Mouse (Mus musculus) bone marrow, adult 2 months (tissue): ENCODE results near the gene Rbm18. TPM values are rescaled to one million over a fixed set of nuclear protein-coding genes. Genes with fewer than 3 reads are reported as not detected.
A peak's percentile ranks its signal among the peaks of the same experiment; 100 is the strongest.
"Not testable (repeated sequence)": the region's sequence is repeated elsewhere in the genome, so short reads cannot be mapped to it uniquely, and the experiment has no call there.

ENCODE experiments used
- H3K27ac ChIP-seq: fragments of 200-500 bp; 2 replicates; pipeline ENCODE4 v1.5.1; 2012; ENCODE audit warnings: low read depth, mild to moderate bottlenecking, control low read depth, inconsistent platforms, low read length; ENCODE audit not compliant: control insufficient read depth, poor library complexity, insufficient read depth
- H3K4me1 ChIP-seq: fragments of 200-500 bp; 2 replicates; pipeline ENCODE4 v1.6.1; 2011; ENCODE audit warnings: low read length; ENCODE audit not compliant: control insufficient read depth, insufficient read depth
- H3K4me3 ChIP-seq: fragments of 200-500 bp; replicated peaks from 2 replicates; pipeline ENCODE3; 2011; ENCODE audit warnings: mild to moderate bottlenecking, low read depth, low read length, control low read depth; ENCODE audit not compliant: control insufficient read depth
- CTCF ChIP-seq: fragments of 200-500 bp; IDR thresholded peaks from 2 replicates; pipeline ENCODE4 v1.5.1; 2011; ENCODE audit warnings: low read length, control low read depth; ENCODE audit not compliant: control insufficient read depth, insufficient read depth
- POLR2A ChIP-seq: fragments of 200-500 bp; IDR thresholded peaks from 2 replicates; pipeline ENCODE4 v1.6.1; 2011; ENCODE audit warnings: low read depth, mild to moderate bottlenecking, control low read depth, low read length, borderline replicate concordance; ENCODE audit not compliant: control insufficient read depth
- WGBS: fragments of 180-500 bp; shearing (Covaris S2); methylation state at CpG from one replicate; pipeline ENCODE4 v1.1.7; 2018; 5-methylcytosine and 5-hydroxymethylcytosine counted together
- polyA plus RNA-seq: library from polyadenylated mRNA; stranded (reverse); fragments of >200 nt; gene quantifications from 2 replicates; pipeline ENCODE4 v1.2.4, GENCODE M21; 2011; ENCODE audit warnings: low replicate concordance; ENCODE audit not compliant: missing spikeins, insufficient read depth, insufficient read length

Gene Rbm18
- polyA plus RNA-seq, 1 experiment: 12.7 TPM

DNA sequence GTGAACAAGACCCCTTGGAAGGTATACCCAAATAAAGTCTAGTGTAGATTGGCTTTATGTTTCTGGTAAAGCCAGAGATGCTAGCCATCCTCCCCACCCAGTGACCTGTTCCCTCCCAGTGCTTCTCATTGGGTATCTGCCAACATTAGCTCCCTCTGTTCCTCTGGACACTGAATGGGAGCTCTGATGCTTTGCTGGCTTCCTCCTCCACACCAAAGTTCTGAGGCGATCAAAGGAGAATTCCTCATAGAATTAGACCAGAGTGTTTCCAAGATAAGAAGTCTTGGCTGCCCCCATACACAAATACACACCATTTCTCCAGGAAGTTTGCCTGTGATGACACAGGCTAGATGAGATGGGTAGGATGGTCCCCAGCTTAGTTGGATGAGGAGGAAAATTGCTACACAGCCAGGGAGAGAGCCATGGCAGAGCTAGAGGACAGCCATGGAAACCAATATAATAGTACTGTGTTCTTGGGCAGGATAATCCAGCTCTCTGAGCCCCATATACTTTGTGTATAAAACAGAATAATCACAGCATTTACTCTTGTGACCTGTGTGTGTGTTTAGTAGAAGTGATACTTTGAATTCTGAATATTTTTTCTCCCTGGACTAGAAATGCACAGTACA is 31.5 kb upstream of the Rbm18 start:
- Histone ChIP-seq H3K4me3 (no peak overlapping the region), H3K4me1 (no peaks in the 10 kb centered on the region), H3K27ac (no peak overlapping the region)
- TF ChIP-seq CTCF: no peak
- TF ChIP-seq POLR2A: no peak
- 95% methylated on average over 1 of the region's 1 CpGs for WGBS

DNA sequence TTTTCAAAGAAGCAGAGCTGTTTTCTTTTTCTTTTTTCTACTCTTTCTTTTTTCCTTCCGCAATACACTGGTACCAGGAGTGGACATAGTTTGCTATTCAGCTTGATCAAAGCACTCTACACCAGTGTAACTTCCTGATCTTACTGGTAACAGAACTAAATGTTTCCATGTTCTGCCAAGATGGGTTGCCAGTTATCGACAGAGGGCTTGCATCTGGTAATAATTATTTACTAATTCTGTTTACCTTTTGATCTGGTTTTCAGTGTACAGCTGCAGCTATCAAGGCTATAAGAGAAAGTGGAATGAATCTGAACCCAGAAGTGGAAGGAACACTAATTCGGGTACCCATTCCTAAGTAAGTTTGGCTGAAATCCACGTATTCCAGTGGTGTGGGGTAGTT is 22.8 kb upstream of the Rbm18 start:
- TF ChIP-seq CTCF: no peak
- TF ChIP-seq POLR2A: no peak
- H3K4me1 ChIP-seq: no peaks in the 10 kb centered on the region
- H3K27ac ChIP-seq: no peak overlapping the region
- 83% methylated on average over 4 of the region's 4 CpGs for WGBS
- no peak overlapping the region for H3K4me3 ChIP-seq

- H3K4me3 ChIP-seq: no peak overlapping the region
- no peak for TF ChIP-seq CTCF
- no peak for TF ChIP-seq POLR2A
- H3K27ac ChIP-seq: no peak overlapping the region
- no peaks in the 10 kb centered on the region for H3K4me1 ChIP-seq
- WGBS: 92% methylated on average over 1 of the region's 1 CpGs
These were observed 20.9 kb upstream of the Rbm18 start for GRCm38 (mm10) chr2:36157461-36157860.

GRCm38 (mm10) chr2:36152401-36152800 is 15.8 kb upstream of the Rbm18 start:
- 91% methylated on average over 4 of the region's 4 CpGs for WGBS
- H3K4me1 ChIP-seq, H3K27ac ChIP-seq, H3K4me3 ChIP-seq: not testable (repeated sequence)

GRCm38 (mm10) chr2:36148876-36149365 is 12.3 kb upstream of the Rbm18 start:
- no peaks in the 10 kb centered on the region for H3K4me1 ChIP-seq
- H3K27ac ChIP-seq: no peak overlapping the region
- 91% methylated on average over 7 of the region's 7 CpGs for WGBS
- no peak for TF ChIP-seq CTCF
- no peak for TF ChIP-seq POLR2A
- no peak overlapping the region for H3K4me3 ChIP-seq

DNA sequence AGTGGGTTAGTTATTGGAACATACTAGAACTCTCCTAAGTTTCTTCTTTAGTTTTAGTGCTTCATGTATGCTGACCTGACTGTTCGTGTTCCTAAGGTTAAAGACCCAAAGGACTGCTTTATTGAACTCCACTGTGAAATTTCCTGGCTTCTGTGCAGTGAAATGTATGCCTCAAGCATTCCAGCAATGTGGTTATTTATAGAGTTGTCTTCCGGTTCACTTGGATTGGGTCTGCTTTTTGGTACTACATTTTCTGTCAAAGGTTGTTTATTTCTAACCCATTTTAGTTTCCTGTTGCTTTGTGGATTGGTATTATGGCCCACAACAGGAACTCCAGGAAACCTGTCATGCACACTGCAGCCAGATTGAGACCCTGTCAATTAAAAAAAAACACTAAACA is 2.5 kb upstream of the Rbm18 start:
- no peaks in the 10 kb centered on the region; the same call in 1 of the 2 replicates for H3K4me1 ChIP-seq
- WGBS: 66% methylated on average over 2 of the region's 2 CpGs
- no peak overlapping the region for H3K27ac ChIP-seq
- no peak for TF ChIP-seq CTCF
- no peak for TF ChIP-seq POLR2A
- no peak overlapping the region for H3K4me3 ChIP-seq

DNA sequence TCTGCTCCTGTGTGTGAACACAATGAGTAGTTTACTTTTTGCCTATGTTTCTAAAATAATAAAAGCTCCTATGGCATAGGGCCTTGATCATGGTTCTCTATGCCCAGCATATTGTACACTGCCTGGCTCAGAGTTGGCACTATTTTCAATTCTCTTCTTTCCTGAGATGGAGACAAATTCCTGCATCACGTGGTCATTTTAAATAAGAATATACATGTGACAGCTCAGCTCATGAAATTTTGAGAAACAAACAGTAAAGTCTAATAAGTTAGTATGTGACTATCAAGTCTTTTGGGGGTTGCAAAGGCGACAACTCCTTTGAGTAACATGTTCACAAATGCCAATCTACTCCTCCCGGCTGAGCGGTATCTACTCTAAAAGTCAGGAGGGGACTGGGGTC is 686 bp downstream of the Rbm18 start:
- Histone ChIP-seq H3K4me3 (peak overlapping the region; percentile 98), H3K27ac (peak overlapping the region; percentile 59), H3K4me1 (no peaks in the 10 kb centered on the region; the same call in 1 of the 2 replicates)
- TF ChIP-seq CTCF (no peak), POLR2A (no peak)
- WGBS: 1% methylated on average over 4 of the region's 4 CpGs

- WGBS: 84% methylated on average over 3 of the region's 3 CpGs
- Histone ChIP-seq H3K27ac (no peak overlapping the region), H3K4me1 (peaks cover 2% of the 10 kb centered on the region), H3K4me3 (no peak overlapping the region)
- no peak for TF ChIP-seq POLR2A
- no peak for TF ChIP-seq CTCF
These were observed 7.5 kb downstream of the Rbm18 start for GRCm38 (mm10) chr2:36129051-36129450.

DNA sequence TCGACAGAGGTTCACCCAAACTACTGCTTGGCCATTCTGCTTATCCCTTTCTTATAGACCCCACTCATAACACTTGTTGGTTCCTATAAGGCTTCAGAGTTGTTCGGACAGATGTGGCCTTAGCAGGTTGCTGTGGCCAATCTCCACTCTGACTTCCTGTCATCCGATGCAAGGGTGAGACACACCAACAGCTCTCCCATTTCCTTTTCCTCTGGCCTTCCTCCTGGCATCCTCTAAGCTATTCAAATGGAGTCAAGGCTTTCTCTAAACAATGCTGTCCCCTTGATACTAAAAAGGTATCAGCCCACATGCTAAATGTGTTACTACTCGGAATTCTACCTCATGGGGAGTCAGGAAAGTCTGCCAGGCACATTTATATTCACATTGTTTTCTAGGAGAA is 8.6 kb downstream of the Rbm18 start:
- H3K4me3 ChIP-seq: no peak overlapping the region
- TF ChIP-seq CTCF (no peak), POLR2A (no peak)
- 66% methylated on average over 4 of the region's 4 CpGs for WGBS
- H3K4me1 ChIP-seq: peaks cover 2% of the 10 kb centered on the region
- no peak overlapping the region for H3K27ac ChIP-seq
